Mouse (Mus musculus) brain, embryonic 14.5 days (tissue): ENCODE data around the gene Rbpms2.

Source experiments
- CTCF ChIP-seq: fragments of 200-500 bp; IDR thresholded peaks from 2 replicates; pipeline ENCODE4 v1.5.1; 2012; ENCODE audit warnings: inconsistent platforms, mild to moderate bottlenecking, moderate library complexity, borderline replicate concordance; ENCODE audit not compliant: insufficient read depth, insufficient read length; ENCODE audit errors: extremely low read depth
- POLR2A ChIP-seq: fragments of 200-500 bp; IDR thresholded peaks from 2 replicates; pipeline ENCODE4 v1.6.1; 2012; ENCODE audit warnings: mild to moderate bottlenecking, inconsistent platforms, borderline replicate concordance; ENCODE audit not compliant: poor library complexity, insufficient read depth, insufficient read length, severe bottlenecking; ENCODE audit errors: extremely low read depth

DNA sequence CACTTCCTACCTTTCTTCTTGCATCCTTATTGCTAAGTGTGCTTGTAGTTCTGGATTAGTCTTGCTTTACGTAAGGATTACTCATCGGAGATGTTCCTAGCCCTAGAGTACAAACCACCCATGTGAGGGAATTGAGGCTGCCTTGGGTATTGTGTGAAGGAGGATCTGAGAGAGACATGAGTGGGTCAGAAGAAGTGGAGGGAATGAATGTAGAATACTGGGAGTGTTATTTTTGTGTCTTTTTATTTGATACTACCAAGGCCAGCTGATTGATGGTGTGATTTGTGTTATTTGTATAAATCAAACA, 52.1 kb downstream of the Rbpms2 start:
- no peak for TF ChIP-seq CTCF
- TF ChIP-seq POLR2A, result no peak
